Mouse (Mus musculus) embryonic fibroblast, embryonic 13.5 days (primary cell): Measurements from ENCODE around the gene Armc3.

Source experiments
- CTCF ChIP-seq: IDR thresholded peaks from 2 replicates; pipeline ENCODE4 v1.5.1; 2011; ENCODE audit warnings: mild to moderate bottlenecking, control low read depth, low read length, moderate library complexity, borderline replicate concordance; ENCODE audit not compliant: insufficient read depth
- POLR2A ChIP-seq: IDR thresholded peaks from 2 replicates; pipeline ENCODE4 v1.6.1; 2011; ENCODE audit warnings: low read depth, mild to moderate bottlenecking, control low read depth, low read length, moderate library complexity

- no peak for TF ChIP-seq POLR2A
- no peak for TF ChIP-seq CTCF
Measured at GRCm38 (mm10) chr2:19164234-19164633, 34.9 kb upstream of the Armc3 start.
